Mouse (Mus musculus): ENCODE data around the gene 4930442H23Rik. TPM values are rescaled to one million over a fixed set of nuclear protein-coding genes. Genes with fewer than 3 reads are reported as not detected.

The 4930442H23Rik gene
- polyA plus RNA-seq, 1 experiment from 2014 or later = not detected

Other genes starting within 250 kb of the 4930442H23Rik start
- gene Gng7, start 168.9 kb downstream of the 4930442H23Rik start, polyA plus RNA-seq (2014; fragmentation: Nextera tagmentation; extraction: Ambion mirVana) = 1.2 and 1.4 TPM in 2 replicates
- not detected in 2 replicates for gene Diras1, start 158.2 kb downstream of the 4930442H23Rik start, polyA plus RNA-seq (2014; fragmentation: Nextera tagmentation; extraction: Ambion mirVana)
- 5.0 and 5.2 TPM in 2 replicates for gene Slc39a3, start 146.4 kb downstream of the 4930442H23Rik start, polyA plus RNA-seq (2014; fragmentation: Nextera tagmentation; extraction: Ambion mirVana)
- 133 and 136 TPM in 2 replicates for gene Sgta, start 123.7 kb downstream of the 4930442H23Rik start, polyA plus RNA-seq (2014; fragmentation: Nextera tagmentation; extraction: Ambion mirVana)
- 18.0 and 20.8 TPM in 2 replicates for gene Thop1, start 113.8 kb downstream of the 4930442H23Rik start, polyA plus RNA-seq (2014; fragmentation: Nextera tagmentation; extraction: Ambion mirVana)
- gene Creb3l3, start 85.0 kb downstream of the 4930442H23Rik start, polyA plus RNA-seq (2014; fragmentation: Nextera tagmentation; extraction: Ambion mirVana) = 0.27 and 0.46 TPM in 2 replicates
- 147 and 159 TPM in 2 replicates for gene Map2k2, start 77.9 kb downstream of the 4930442H23Rik start, polyA plus RNA-seq (2014; fragmentation: Nextera tagmentation; extraction: Ambion mirVana)
- 16.8 and 18.8 TPM in 2 replicates for gene Zbtb7a, start 48.6 kb downstream of the 4930442H23Rik start, polyA plus RNA-seq (2014; fragmentation: Nextera tagmentation; extraction: Ambion mirVana)
- 33.5 and 34.0 TPM in 2 replicates for gene Pias4, start 15.9 kb downstream of the 4930442H23Rik start, polyA plus RNA-seq (2014; fragmentation: Nextera tagmentation; extraction: Ambion mirVana)
- 331 and 337 TPM in 2 replicates for gene Eef2, start 7.2 kb downstream of the 4930442H23Rik start, polyA plus RNA-seq (2014; fragmentation: Nextera tagmentation; extraction: Ambion mirVana)
- 41.5 and 51.0 TPM in 2 replicates for gene Dapk3, start 844 bp downstream of the 4930442H23Rik start, polyA plus RNA-seq (2014; fragmentation: Nextera tagmentation; extraction: Ambion mirVana)
- 7.4 and 8.3 TPM in 2 replicates for gene Nmrk2, start 18.2 kb upstream of the 4930442H23Rik start, polyA plus RNA-seq (2014; fragmentation: Nextera tagmentation; extraction: Ambion mirVana)
- 0.74 and 0.80 TPM in 2 replicates for gene Atcay, start 47.0 kb upstream of the 4930442H23Rik start, polyA plus RNA-seq (2014; fragmentation: Nextera tagmentation; extraction: Ambion mirVana)
- gene Zfr2, start 49.3 kb upstream of the 4930442H23Rik start, polyA plus RNA-seq (2014; fragmentation: Nextera tagmentation; extraction: Ambion mirVana) = 5.0 and 7.3 TPM in 2 replicates
- 0.91 and 1.3 TPM in 2 replicates for gene Matk, start 69.1 kb upstream of the 4930442H23Rik start, polyA plus RNA-seq (2014; fragmentation: Nextera tagmentation; extraction: Ambion mirVana)
- 274 and 298 TPM in 2 replicates for gene Mrpl54, start 83.1 kb upstream of the 4930442H23Rik start, polyA plus RNA-seq (2014; fragmentation: Nextera tagmentation; extraction: Ambion mirVana)
- 38.8 and 39.8 TPM in 2 replicates for gene Apba3, start 83.1 kb upstream of the 4930442H23Rik start, polyA plus RNA-seq (2014; fragmentation: Nextera tagmentation; extraction: Ambion mirVana)
- gene Tjp3, start 107.7 kb upstream of the 4930442H23Rik start, polyA plus RNA-seq (2014; fragmentation: Nextera tagmentation; extraction: Ambion mirVana) = 1.8 and 2.2 TPM in 2 replicates
- 31.4 and 33.7 TPM in 2 replicates for gene Pip5k1c, start 109.1 kb upstream of the 4930442H23Rik start, polyA plus RNA-seq (2014; fragmentation: Nextera tagmentation; extraction: Ambion mirVana)
- 16.6 and 16.9 TPM in 2 replicates for gene Cactin, start 137.3 kb upstream of the 4930442H23Rik start, polyA plus RNA-seq (2014; fragmentation: Nextera tagmentation; extraction: Ambion mirVana)
- 9.5 and 11.3 TPM in 2 replicates for gene Tbxa2r, start 144.9 kb upstream of the 4930442H23Rik start, polyA plus RNA-seq (2014; fragmentation: Nextera tagmentation; extraction: Ambion mirVana)
- gene Gipc3, start 159.4 kb upstream of the 4930442H23Rik start, polyA plus RNA-seq (2014; fragmentation: Nextera tagmentation; extraction: Ambion mirVana) = 0.11 TPM in 1 of 2 replicates, not detected in the other
- gene Hmg20b, start 166.6 kb upstream of the 4930442H23Rik start, polyA plus RNA-seq (2014; fragmentation: Nextera tagmentation; extraction: Ambion mirVana) = 94.2 and 97.0 TPM in 2 replicates
- 3.7 and 6.5 TPM in 2 replicates for gene Mfsd12, start 173.6 kb upstream of the 4930442H23Rik start, polyA plus RNA-seq (2014; fragmentation: Nextera tagmentation; extraction: Ambion mirVana)
- 0.28 and 0.38 TPM in 2 replicates for gene 4930404N11Rik, start 182.0 kb upstream of the 4930442H23Rik start, polyA plus RNA-seq (2014; fragmentation: Nextera tagmentation; extraction: Ambion mirVana)
- gene Fzr1, start 194.7 kb upstream of the 4930442H23Rik start, polyA plus RNA-seq (2014; fragmentation: Nextera tagmentation; extraction: Ambion mirVana) = 64.6 and 67.0 TPM in 2 replicates
- 52.6 and 53.5 TPM in 2 replicates for gene Dohh, start 200.6 kb upstream of the 4930442H23Rik start, polyA plus RNA-seq (2014; fragmentation: Nextera tagmentation; extraction: Ambion mirVana)
- gene Gm48551, start 200.6 kb upstream of the 4930442H23Rik start, polyA plus RNA-seq (2014; fragmentation: Nextera tagmentation; extraction: Ambion mirVana) = 1.7 and 2.0 TPM in 2 replicates
- 1.0 TPM in 2 replicates for gene Gm48552, start 205.2 kb upstream of the 4930442H23Rik start, polyA plus RNA-seq (2014; fragmentation: Nextera tagmentation; extraction: Ambion mirVana)
- 3.8 and 4.7 TPM in 2 replicates for gene Smim24, start 209.2 kb upstream of the 4930442H23Rik start, polyA plus RNA-seq (2014; fragmentation: Nextera tagmentation; extraction: Ambion mirVana)

All from heart, embryonic 14.5 days (tissue).